Mouse (Mus musculus) adrenal gland, adult (tissue): ENCODE measurements around the gene Tuba1c.
"Not testable (repeated sequence)": the region's sequence is repeated elsewhere in the genome, so short reads cannot be mapped to it uniquely, and the experiment has no call there.

Experiments used
- DNase-seq, 2 experiments: peaks; one replicate each; pipeline ENCODE4 v3.0.0; 2022 to 2023; ENCODE audit warnings: low spot score in 1 of 2; ENCODE audit not compliant: inconsistent age in 2 of 2

Gene Tuba1c

GRCm38 (mm10) chr15:99055040-99055439 lies 25.3 kb downstream of the Tuba1c start, which contains the start of gene Prph:
TSS of gene Prph (plus strand) at chr15:99055174.
- DNase-seq = peak in 1 of 2 experiments; percentile 26

GRCm38 (mm10) chr15:99055511-99055961 lies 25.8 kb downstream of the Tuba1c start:
- peak in 1 of 2 experiments; percentile 57 for DNase-seq

GRCm38 (mm10) chr15:99056332-99056731 lies 26.6 kb downstream of the Tuba1c start:
- DNase-seq = peak in 1 of 2 experiments; percentile 57

- DNase-seq = no peak
Observed at GRCm38 (mm10) chr15:99065557-99066165, 36.0 kb downstream of the Tuba1c start.

GRCm38 (mm10) chr15:99071988-99072387 lies 42.3 kb downstream of the Tuba1c start:
- no peak for DNase-seq

- no peak for DNase-seq
Observed at GRCm38 (mm10) chr15:99074019-99074599, 44.4 kb downstream of the Tuba1c start, which contains the start of gene Troap. TSS of gene Troap (plus strand) at chr15:99074575.

- peak; percentile 98 to 99 for DNase-seq
Observed at GRCm38 (mm10) chr15:99074600-99075333, 45.1 kb downstream of the Tuba1c start.

- not testable (repeated sequence) for DNase-seq
Observed at GRCm38 (mm10) chr15:99076011-99076410, 46.3 kb downstream of the Tuba1c start.

GRCm38 (mm10) chr15:99078181-99078910 lies 48.7 kb downstream of the Tuba1c start:
- DNase-seq = no peak

- DNase-seq = no peak
Observed at GRCm38 (mm10) chr15:99079804-99080203, 50.1 kb downstream of the Tuba1c start.

GRCm38 (mm10) chr15:99082322-99082721 lies 52.6 kb downstream of the Tuba1c start:
- no peak for DNase-seq

- no peak for DNase-seq
Observed at GRCm38 (mm10) chr15:99082840-99083239, 53.1 kb downstream of the Tuba1c start.

GRCm38 (mm10) chr15:99083258-99083657 lies 53.6 kb downstream of the Tuba1c start:
- DNase-seq = peak; percentile 47 to 76

- no peak for DNase-seq
Observed at GRCm38 (mm10) chr15:99083867-99084557, 54.3 kb downstream of the Tuba1c start.

GRCm38 (mm10) chr15:99084618-99085017 lies 54.9 kb downstream of the Tuba1c start:
- no peak for DNase-seq

- no peak for DNase-seq
Observed at GRCm38 (mm10) chr15:99085997-99086396, 56.3 kb downstream of the Tuba1c start.

- DNase-seq = peak in 1 of 2 experiments; percentile 49
Observed at GRCm38 (mm10) chr15:99087253-99088075, 57.8 kb downstream of the Tuba1c start, which contains the start of gene C1ql4. TSS of gene C1ql4 (minus strand) at chr15:99087817.
